ENCODE assay signal across 8 mouse cellular contexts in genomic region chr15:78914091-78914822, GRCm38 (mm10). TPM values are rescaled to one million over a fixed set of nuclear protein-coding genes. Genes with fewer than 3 reads are reported as not detected.
DNase-seq lines count a peak whose midpoint lies in the region; ATAC-seq and TF ChIP-seq lines count a peak whose summit lies in the region.

No protein-coding gene starts in this region.

- H3K9ac ChIP-seq in embryonic facial prominence, embryonic 14.5 days (ENCODE audit: low read depth, low read length) = peak overlapping the region; percentile 83
- H3K9ac ChIP-seq in intestine, embryonic 16.5 days (ENCODE audit: low read depth, low read length) = peak overlapping the region; percentile 77

- peak overlapping the region; percentile 80 for H3K4me3 ChIP-seq in layer of hippocampus, adult 2 months
- peak overlapping the region; percentile 74 for H3K4me3 ChIP-seq in embryonic facial prominence, embryonic 14.5 days (ENCODE audit: low read depth, low read length)
- H3K4me3 ChIP-seq in intestine, embryonic 16.5 days (ENCODE audit: low read length) = peak overlapping the region; percentile 66
- peak overlapping the region; percentile 22 for H3K4me3 ChIP-seq in myocyte

- peaks cover 14% of the 10 kb centered on the region for H3K79me2 ChIP-seq in myocyte (ENCODE audit: control insufficient read depth, insufficient read depth)

- H3K9me3 ChIP-seq in embryonic facial prominence, embryonic 14.5 days (ENCODE audit: control insufficient read depth, low read length) = no peaks in the 10 kb centered on the region
- H3K9me3 ChIP-seq in intestine, embryonic 16.5 days (ENCODE audit: control insufficient read depth, low read length) = no peaks in the 10 kb centered on the region

- H3ac ChIP-seq in myocyte (ENCODE audit: control insufficient read depth, insufficient read length) = peak overlapping the region; percentile 43

- no peak for TF ChIP-seq CTCF in layer of hippocampus, adult 2 months (conservative IDR thresholded peaks at IDR 0.05)

- ATAC-seq in activated CD4-positive, CD25-positive, alpha-beta regulatory T cell, adult 4 months = peak; percentile 25
- ATAC-seq in embryonic facial prominence, embryonic 14.5 days (ENCODE audit: low read depth) = peak; percentile 63
- peak; percentile 74 for ATAC-seq in intestine, embryonic 16.5 days

- peak in 1 of 2 experiments; percentile 51 for DNase-seq in layer of hippocampus, adult 2 months (ENCODE audit: low spot score in 2 of 2)
- DNase-seq in layer of hippocampus, adult 9-10 months (ENCODE audit: low spot score) = no peak
- DNase-seq in embryonic facial prominence, embryonic 14.5 days (ENCODE audit: low spot score) = no peak
- peak; percentile 36 for DNase-seq in yolk sac, embryonic 10.5 days (ENCODE audit: low spot score)
- no peak for DNase-seq in urinary bladder, adult 2 months (ENCODE audit: low spot score)

- no peak for TF ChIP-seq POLR2A in myocyte (IDR thresholded peaks at IDR 0.05; ENCODE audit: insufficient read length, low read depth)

- peaks cover 23% of the 10 kb centered on the region for H3K4me1 ChIP-seq in embryonic facial prominence, embryonic 14.5 days (ENCODE audit: control insufficient read depth, insufficient read depth, low read length)
- H3K4me1 ChIP-seq in intestine, embryonic 16.5 days (ENCODE audit: control insufficient read depth, insufficient read depth, low read length) = peaks cover 22% of the 10 kb centered on the region

- no peaks in the 10 kb centered on the region for H3K27me3 ChIP-seq in embryonic facial prominence, embryonic 14.5 days (replicated peaks; ENCODE audit: control insufficient read depth, insufficient read depth, low read length)
- H3K27me3 ChIP-seq in intestine, embryonic 16.5 days (replicated peaks; ENCODE audit: control insufficient read depth, insufficient read depth, low read length) = no peaks in the 10 kb centered on the region
- H3K27me3 ChIP-seq in myocyte (ENCODE audit: control insufficient read depth, insufficient read depth, insufficient read length) = no peaks in the 10 kb centered on the region

- H3K4me2 ChIP-seq in embryonic facial prominence, embryonic 14.5 days (ENCODE audit: low read depth, low read length) = peak overlapping the region; percentile 96
- peak overlapping the region; percentile 99 for H3K4me2 ChIP-seq in intestine, embryonic 16.5 days (ENCODE audit: low read depth, low read length)
- peak overlapping the region; percentile 89 for H3K4me2 ChIP-seq in myocyte (ENCODE audit: low read depth)

- under 1% methylated on average over 44 of the region's 87 CpGs for WGBS in embryonic facial prominence, embryonic 14.5 days
- under 1% methylated on average over 87 of the region's 87 CpGs for WGBS in intestine, embryonic 16.5 days

- H3K27ac ChIP-seq in layer of hippocampus, adult 2 months = peak overlapping the region; percentile 96
- peak overlapping the region; percentile 90 for H3K27ac ChIP-seq in embryonic facial prominence, embryonic 14.5 days (replicated peaks; ENCODE audit: low read depth, low read length)
- H3K27ac ChIP-seq in intestine, embryonic 16.5 days (ENCODE audit: low read length) = peak overlapping the region; percentile 79

- H3K36me3 ChIP-seq in embryonic facial prominence, embryonic 14.5 days (ENCODE audit: control insufficient read depth, insufficient read depth, low read length) = peaks cover 41% of the 10 kb centered on the region
- H3K36me3 ChIP-seq in intestine, embryonic 16.5 days (ENCODE audit: control insufficient read depth, insufficient read depth, low read length) = no peaks in the 10 kb centered on the region
- no peaks in the 10 kb centered on the region for H3K36me3 ChIP-seq in myocyte (ENCODE audit: control insufficient read depth, insufficient read depth)

TF ChIP-seq in myocyte, 11 proteins besides CTCF, POLR2A, EP300 and RAD21:
- TF ChIP-seq POLR2AphosphoS2 (IDR thresholded peaks at IDR 0.05; ENCODE audit: insufficient read length, low read depth) (no peak), TCF3 (IDR thresholded peaks at IDR 0.05; ENCODE audit: insufficient read length, low read depth) (peak; percentile 3), MYOD1 (IDR thresholded peaks at IDR 0.05; ENCODE audit: control insufficient read depth in 1 of 3, insufficient read length in 2 of 3, low read depth in 2 of 3) (peak in 2 of 3 experiments; percentile 1 to 2), USF1 (IDR thresholded peaks at IDR 0.05; ENCODE audit: low read depth) (no peak), MYOG (IDR thresholded peaks at IDR 0.05; ENCODE audit: control insufficient read depth in 1 of 3, insufficient read depth in 1 of 3, insufficient read length in 2 of 3, low read depth in 2 of 3) (peak in 1 of 3 experiments; percentile 1), SRF (IDR thresholded peaks at IDR 0.05; ENCODE audit: control insufficient read depth, insufficient read length, low read depth) (no peak)
TF ChIP-seq in myocyte: peak in this region for 3.

RNA-seq across cellular contexts. Expression of gene Pdxp, which starts 0.5 kb away (rescaled TPM):
- 100 to 1,000 TPM; 162 to 172 TPM for total RNA-seq in layer of hippocampus, adult 2 months (2021)
- 1 to 10 TPM; 2.5 TPM for polyA plus RNA-seq in activated CD4-positive, CD25-positive, alpha-beta regulatory T cell, adult 4 months (2017; shearing (Covaris generic))
- 19.6 and 21.0 TPM in 2 replicates for polyA plus RNA-seq in embryonic facial prominence, embryonic 14.5 days (2014; fragmentation: Nextera tagmentation; extraction: Ambion mirVana)
- polyA plus RNA-seq in intestine, embryonic 16.5 days (2015; fragmentation: Nextera tagmentation; extraction: Ambion mirVana) = 2.2 and 6.4 TPM in 2 replicates
- 33.1 TPM for polyA plus RNA-seq in myocyte (2012; fragmentation: generic; extraction: Trizol)
- 2.4 and 3.8 TPM in 2 replicates for polyA plus RNA-seq in urinary bladder, adult 2 months (2012; rRNA removed)

RNA-seq across cellular contexts. Expression of gene Lgals1, which starts 12.3 kb away (rescaled TPM):
- total RNA-seq in layer of hippocampus, adult 2 months (2021) = 10 to 100 TPM; 18.9 to 20.2 TPM
- 1,000 to 10,000 TPM in 1 of 2 experiments, 100 to 1,000 TPM in 1; 804 to 1,171 TPM for polyA plus RNA-seq in activated CD4-positive, CD25-positive, alpha-beta regulatory T cell, adult 4 months (2017; shearing (Covaris generic))
- 2,628 and 2,877 TPM in 2 replicates for polyA plus RNA-seq in embryonic facial prominence, embryonic 14.5 days (2014; fragmentation: Nextera tagmentation; extraction: Ambion mirVana)
- 865 and 927 TPM in 2 replicates for polyA plus RNA-seq in intestine, embryonic 16.5 days (2015; fragmentation: Nextera tagmentation; extraction: Ambion mirVana)
- polyA plus RNA-seq in myocyte (2012; fragmentation: generic; extraction: Trizol) = 13,722 TPM
- 979 and 1,151 TPM in 2 replicates for polyA plus RNA-seq in urinary bladder, adult 2 months (2012; rRNA removed)

RNA-seq across cellular contexts. Expression of gene Sh3bp1, which starts 14.7 kb away (rescaled TPM):
- 10 to 100 TPM; 27.7 to 41.8 TPM for total RNA-seq in layer of hippocampus, adult 2 months (2021)
- polyA plus RNA-seq in activated CD4-positive, CD25-positive, alpha-beta regulatory T cell, adult 4 months (2017; shearing (Covaris generic)) = 10 to 100 TPM; 43.8 to 75.5 TPM
- 40.8 and 44.1 TPM in 2 replicates for polyA plus RNA-seq in embryonic facial prominence, embryonic 14.5 days (2014; fragmentation: Nextera tagmentation; extraction: Ambion mirVana)
- 21.5 and 23.3 TPM in 2 replicates for polyA plus RNA-seq in intestine, embryonic 16.5 days (2015; fragmentation: Nextera tagmentation; extraction: Ambion mirVana)
- 11.1 TPM for polyA plus RNA-seq in myocyte (2012; fragmentation: generic; extraction: Trizol)
- 34.6 and 35.1 TPM in 2 replicates for polyA plus RNA-seq in urinary bladder, adult 2 months (2012; rRNA removed)

RNA-seq across cellular contexts. Expression of gene Gm49510, which starts 14.8 kb away (rescaled TPM):
- under 1 TPM in 1 of 2 experiments, not detected in 1; 0.27 TPM for total RNA-seq in layer of hippocampus, adult 2 months (2021)
- polyA plus RNA-seq in activated CD4-positive, CD25-positive, alpha-beta regulatory T cell, adult 4 months (2017; shearing (Covaris generic)) = not detected
- 0.58 and 0.98 TPM in 2 replicates for polyA plus RNA-seq in embryonic facial prominence, embryonic 14.5 days (2014; fragmentation: Nextera tagmentation; extraction: Ambion mirVana)
- 0.21 and 0.55 TPM in 2 replicates for polyA plus RNA-seq in intestine, embryonic 16.5 days (2015; fragmentation: Nextera tagmentation; extraction: Ambion mirVana)
- 0.04 TPM for polyA plus RNA-seq in myocyte (2012; fragmentation: generic; extraction: Trizol)
- polyA plus RNA-seq in urinary bladder, adult 2 months (2012; rRNA removed) = 0.04 and 0.06 TPM in 2 replicates

RNA-seq across cellular contexts. Expression of gene Nol12, which starts 20.5 kb away (rescaled TPM):
- total RNA-seq in layer of hippocampus, adult 2 months (2021) = 10 to 100 TPM; 41.4 to 41.8 TPM
- 10 to 100 TPM; 44.5 to 46.9 TPM for polyA plus RNA-seq in activated CD4-positive, CD25-positive, alpha-beta regulatory T cell, adult 4 months (2017; shearing (Covaris generic))
- polyA plus RNA-seq in embryonic facial prominence, embryonic 14.5 days (2014; fragmentation: Nextera tagmentation; extraction: Ambion mirVana) = 51.1 and 54.3 TPM in 2 replicates
- polyA plus RNA-seq in intestine, embryonic 16.5 days (2015; fragmentation: Nextera tagmentation; extraction: Ambion mirVana) = 38.1 and 43.7 TPM in 2 replicates
- 101 TPM for polyA plus RNA-seq in myocyte (2012; fragmentation: generic; extraction: Trizol)
- 26.5 and 30.7 TPM in 2 replicates for polyA plus RNA-seq in urinary bladder, adult 2 months (2012; rRNA removed)

Comparison
In these comparisons a context has a peak if more than half of its experiments do, and no peak if none do; other contexts are left out.
1. H3K4me3 ChIP-seq: peak in every context shown above with its lines; median percentile 80 in layer of hippocampus, adult 2 months; 74 in embryonic facial prominence, embryonic 14.5 days; 66 in intestine, embryonic 16.5 days; 22 in myocyte.